Mouse (Mus musculus): ENCODE data around the gene Clk1. TPM values are rescaled to one million over a fixed set of nuclear protein-coding genes. Genes with fewer than 3 reads are reported as not detected.

Clk1 gene
- polyA plus RNA-seq, 1 experiment from 2014 or later: 212 TPM

DNA sequence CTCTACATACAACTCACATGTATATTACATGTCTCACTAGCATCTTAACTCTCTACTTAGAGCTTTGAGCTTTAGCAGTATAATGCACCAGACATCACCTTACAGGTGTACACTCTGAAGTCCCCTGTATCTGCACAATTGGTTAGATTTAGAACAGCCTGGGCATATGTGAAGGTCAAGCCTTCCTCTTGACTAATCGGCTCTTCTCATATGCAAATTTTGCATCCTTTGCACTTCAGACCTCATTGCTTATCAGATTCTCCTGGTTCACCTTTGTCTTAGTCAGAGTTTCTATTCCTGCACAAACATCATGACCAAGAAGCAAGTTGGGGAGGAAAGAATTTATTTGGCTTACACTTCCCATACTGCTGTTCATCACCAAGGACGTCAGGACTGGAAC is 54.1 kb downstream of the Clk1 start:
- Histone ChIP-seq H3K9me3 (no peaks in the 10 kb centered on the region), H3K4me1 (peaks cover 4% of the 10 kb centered on the region; the same call in 1 of the 2 replicates), H3K4me2 (no peak overlapping the region), H3K36me3 (no peaks in the 10 kb centered on the region), H3K27me3 (no peaks in the 10 kb centered on the region), H3K27ac (no peak overlapping the region), H3K4me3 (no peak overlapping the region), H3K9ac (no peak overlapping the region)
- no peak for ATAC-seq (ENCODE audit: insufficient number of reproducible peaks, low FRiP score, low TSS enrichment, low read depth)
- WGBS: 69% methylated on average over 2 of the region's 2 CpGs

DNA sequence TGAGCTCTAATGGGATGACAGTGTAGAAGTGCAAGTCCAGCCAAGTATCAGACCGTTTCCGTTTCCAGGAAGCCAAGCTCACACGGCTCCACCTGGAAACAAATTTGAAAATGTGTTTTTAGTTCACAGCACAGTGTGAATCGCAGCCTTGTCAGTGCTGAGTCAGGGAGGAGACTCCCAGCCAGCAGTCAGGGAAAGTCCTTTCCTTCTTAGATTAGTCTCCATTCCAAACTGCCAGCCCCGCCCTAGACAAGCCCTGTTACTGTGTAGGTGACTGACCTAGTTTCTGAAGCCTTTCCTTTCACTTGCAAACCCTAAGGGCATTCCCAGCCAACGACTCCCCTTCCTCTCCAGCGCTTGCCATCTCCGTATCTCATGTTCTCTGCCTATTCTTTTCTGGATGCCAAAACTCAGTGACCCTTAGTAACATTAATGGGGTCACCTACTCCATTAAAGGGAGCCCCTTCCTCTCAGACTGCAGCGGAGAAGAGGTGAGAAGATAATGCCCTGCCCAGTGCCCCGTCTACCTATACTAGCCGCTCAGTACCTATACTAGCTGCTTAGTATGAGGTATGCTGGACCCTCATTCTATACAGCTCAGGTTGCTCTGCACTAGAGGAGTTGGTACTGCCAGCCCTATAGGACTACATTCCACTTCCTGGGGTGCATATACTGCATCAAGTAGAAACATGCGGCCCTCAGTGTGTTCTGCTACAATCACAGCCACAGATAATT is 57.0 kb downstream of the Clk1 start:
- Histone ChIP-seq H3K4me3 (no peak overlapping the region), H3K9me3 (no peaks in the 10 kb centered on the region), H3K9ac (no peak overlapping the region), H3K27ac (peak overlapping the region; percentile 74), H3K4me2 (no peak overlapping the region), H3K27me3 (no peaks in the 10 kb centered on the region), H3K4me1 (peaks cover 4% of the 10 kb centered on the region; the same call in 1 of the 2 replicates), H3K36me3 (no peaks in the 10 kb centered on the region)
- 63% methylated on average over 12 of the region's 12 CpGs for WGBS
- peak; percentile 61; the same call in 1 of the 2 replicates for ATAC-seq (ENCODE audit: insufficient number of reproducible peaks, low FRiP score, low TSS enrichment, low read depth)

DNA sequence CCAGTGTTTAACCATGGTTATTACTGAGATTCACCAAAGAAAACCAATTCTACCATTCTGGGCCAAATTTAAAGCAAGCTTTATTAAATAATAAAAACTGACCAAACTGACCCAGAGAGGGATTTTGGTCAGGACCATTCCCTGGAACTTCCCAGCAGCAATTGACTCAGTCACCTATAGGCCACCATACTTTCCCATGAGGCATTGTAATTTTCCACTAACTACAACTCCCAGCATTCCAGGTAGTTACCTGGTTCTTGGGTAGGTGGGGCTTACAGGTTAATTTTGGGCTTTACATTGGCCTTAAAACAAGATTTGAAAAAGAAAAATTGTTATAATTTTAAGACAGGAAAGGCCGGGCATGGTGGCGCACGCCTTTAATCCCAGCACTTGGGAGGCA is 58.0 kb downstream of the Clk1 start:
- WGBS: 95% methylated on average over 3 of the region's 3 CpGs
- Histone ChIP-seq H3K4me1 (peaks cover 4% of the 10 kb centered on the region; the same call in 1 of the 2 replicates), H3K9ac (no peak overlapping the region), H3K36me3 (no peaks in the 10 kb centered on the region), H3K27me3 (no peaks in the 10 kb centered on the region), H3K4me3 (no peak overlapping the region), H3K4me2 (no peak overlapping the region), H3K9me3 (no peaks in the 10 kb centered on the region), H3K27ac (no peak overlapping the region)
- no peak for ATAC-seq (ENCODE audit: insufficient number of reproducible peaks, low FRiP score, low TSS enrichment, low read depth)

DNA sequence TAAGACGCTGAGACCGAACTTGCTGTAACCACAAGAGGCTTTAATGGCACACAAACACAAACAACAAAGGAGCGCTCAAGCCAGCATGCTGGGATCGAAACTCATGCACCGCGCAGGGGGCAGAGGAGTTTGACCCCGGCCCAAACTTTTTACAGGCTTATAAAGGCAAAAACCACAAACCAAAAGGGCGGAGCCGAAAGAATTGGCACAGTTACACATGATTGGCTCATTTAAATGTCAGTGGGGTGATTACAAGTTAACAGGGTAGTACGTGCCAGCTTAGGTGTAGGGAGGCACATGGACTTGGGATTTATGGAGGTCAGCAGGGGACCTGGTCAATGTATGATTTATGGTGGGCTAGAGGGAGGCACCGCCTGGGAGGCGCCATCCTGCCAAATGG is 59.3 kb downstream of the Clk1 start:
- Histone ChIP-seq H3K27ac (no peak overlapping the region), H3K4me1 (peaks cover 4% of the 10 kb centered on the region; the same call in 1 of the 2 replicates), H3K36me3 (no peaks in the 10 kb centered on the region), H3K4me2 (no peak overlapping the region), H3K9me3 (no peaks in the 10 kb centered on the region), H3K9ac (no peak overlapping the region), H3K4me3 (no peak overlapping the region), H3K27me3 (no peaks in the 10 kb centered on the region)
- WGBS: 60% methylated on average over 12 of the region's 12 CpGs
- no peak for ATAC-seq (ENCODE audit: insufficient number of reproducible peaks, low FRiP score, low TSS enrichment, low read depth)

DNA sequence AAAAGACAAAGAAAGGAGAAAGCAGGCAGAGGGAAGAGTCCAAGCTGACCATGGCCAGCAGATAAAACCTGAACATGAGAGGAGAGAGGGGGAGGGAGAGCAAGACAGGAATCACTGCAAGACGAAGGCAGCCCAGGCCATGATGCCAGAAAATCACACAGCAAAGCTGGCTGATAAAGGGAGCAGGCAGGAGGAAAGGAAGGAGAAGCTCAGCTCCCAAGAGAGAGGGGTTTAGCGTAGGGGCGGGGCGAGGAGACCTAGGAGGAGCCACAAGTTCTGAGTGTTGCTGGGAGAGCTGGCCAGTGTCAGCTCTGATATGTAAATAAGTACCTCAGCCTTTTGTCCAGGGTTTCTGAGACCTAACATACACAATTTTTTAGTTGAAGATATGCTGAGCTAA is 61.6 kb downstream of the Clk1 start:
- Histone ChIP-seq H3K27ac (no peak overlapping the region), H3K4me3 (no peak overlapping the region), H3K9ac (no peak overlapping the region), H3K4me2 (no peak overlapping the region), H3K27me3 (no peaks in the 10 kb centered on the region), H3K9me3 (no peaks in the 10 kb centered on the region), H3K36me3 (no peaks in the 10 kb centered on the region), H3K4me1 (peaks cover 4% of the 10 kb centered on the region; the same call in 1 of the 2 replicates)
- 63% methylated on average over 4 of the region's 4 CpGs for WGBS
- ATAC-seq (ENCODE audit: insufficient number of reproducible peaks, low FRiP score, low TSS enrichment, low read depth): no peak

Other genes with a start within 250 kb of the Clk1 start
- 30.7 and 32.4 TPM in 2 replicates for gene Aox4, start 213.7 kb downstream of the Clk1 start, polyA plus RNA-seq (2015; fragmentation: Nextera tagmentation; extraction: Ambion mirVana)
- gene Aox2, start 145.7 kb downstream of the Clk1 start, polyA plus RNA-seq (2015; fragmentation: Nextera tagmentation; extraction: Ambion mirVana): 0.08 and 0.12 TPM in 2 replicates
- gene Bzw1, start 31.2 kb downstream of the Clk1 start, polyA plus RNA-seq (2015; fragmentation: Nextera tagmentation; extraction: Ambion mirVana): 306 and 334 TPM in 2 replicates
- gene Nif3l1, start 21.1 kb upstream of the Clk1 start, polyA plus RNA-seq (2015; fragmentation: Nextera tagmentation; extraction: Ambion mirVana): 42.8 and 43.2 TPM in 2 replicates
- gene Ppil3, start 21.4 kb upstream of the Clk1 start, polyA plus RNA-seq (2015; fragmentation: Nextera tagmentation; extraction: Ambion mirVana): 46.3 and 53.3 TPM in 2 replicates
- gene Orc2, start 81.0 kb upstream of the Clk1 start, polyA plus RNA-seq (2015; fragmentation: Nextera tagmentation; extraction: Ambion mirVana): 23.7 and 27.2 TPM in 2 replicates
- gene Fam126b, start 162.3 kb upstream of the Clk1 start, polyA plus RNA-seq (2015; fragmentation: Nextera tagmentation; extraction: Ambion mirVana): 6.1 and 7.4 TPM in 2 replicates
- 134 and 157 TPM in 2 replicates for gene Ndufb3, start 162.3 kb upstream of the Clk1 start, polyA plus RNA-seq (2015; fragmentation: Nextera tagmentation; extraction: Ambion mirVana)

Measured in limb, embryonic 15.5 days (tissue).